Mouse (Mus musculus) stomach, postnatal 0 days (tissue): ENCODE results near the gene Cenpt. TPM values are rescaled to one million over a fixed set of nuclear protein-coding genes. Genes with fewer than 3 reads are reported as not detected.
"Not testable (repeated sequence)": the region's sequence is repeated elsewhere in the genome, so short reads cannot be mapped to it uniquely, and the experiment has no call there.

Experiments used
- ATAC-seq: fragments of 200-750 bp; cut with Nextera tagmentation; 2 replicates; pipeline ENCODE4 v1.8.0; 2017; ENCODE audit not compliant: low FRiP score, low TSS enrichment
- DNase-seq: peaks from one replicate; pipeline ENCODE4 v3.0.0-alpha.2; 2016; ENCODE audit warnings: low spot score
- H3K27ac ChIP-seq: fragments of 300-500 bp; sonication (generic); replicated peaks from 2 replicates; pipeline ENCODE4 v1.5.1; 2014; ENCODE audit warnings: mild to moderate bottlenecking, control low read depth
- H3K27me3 ChIP-seq: fragments of 300-500 bp; sonication (generic); 2 replicates; pipeline ENCODE4 v1.6.1; 2014; ENCODE audit warnings: low read length; ENCODE audit not compliant: control insufficient read depth, insufficient read depth
- H3K36me3 ChIP-seq: fragments of 300-500 bp; sonication (generic); 2 replicates; pipeline ENCODE4 v1.6.1; 2014; ENCODE audit warnings: low read length, mixed read lengths; ENCODE audit not compliant: control insufficient read depth, insufficient read depth
- H3K4me1 ChIP-seq: fragments of 300-500 bp; sonication (generic); replicated peaks from 2 replicates; pipeline ENCODE4 v1.6.1; 2014; ENCODE audit warnings: antibody characterized with exemption; ENCODE audit not compliant: control insufficient read depth, insufficient read depth
- H3K4me2 ChIP-seq: fragments of 300-500 bp; sonication (generic); replicated peaks from 2 replicates; pipeline ENCODE4 v1.6.1; 2014; ENCODE audit warnings: low read depth, mild to moderate bottlenecking, control low read depth, moderate library complexity
- H3K4me3 ChIP-seq: fragments of 300-500 bp; sonication (generic); 2 replicates; pipeline ENCODE4 v1.5.1; 2014; ENCODE audit warnings: low read depth, low read length, control low read depth
- H3K9ac ChIP-seq: fragments of 300-500 bp; sonication (generic); 2 replicates; pipeline ENCODE4 v1.6.1; 2014; ENCODE audit warnings: mild to moderate bottlenecking, low read length, control low read depth, mixed read lengths
- H3K9me3 ChIP-seq: fragments of 300-500 bp; sonication (generic); 2 replicates; pipeline ENCODE4 v1.6.1; 2016; ENCODE audit warnings: low read length; ENCODE audit not compliant: control insufficient read depth
- CTCF ChIP-seq: IDR thresholded peaks from 2 replicates; pipeline ENCODE4 v1.5.1; 2016; ENCODE audit warnings: antibody characterized with exemption, low read depth, mild to moderate bottlenecking, moderate library complexity
- EP300 ChIP-seq: optimal IDR thresholded peaks from 2 replicates; pipeline ENCODE3; 2016; ENCODE audit warnings: antibody characterized with exemption
- WGBS: fragments of 180-500 bp; shearing (Covaris S2); extraction: QIAGEN DNeasy Blood & Tissue Kit; methylation state at CpG from one replicate; pipeline ENCODE4 v1.1.7; 2014; 5-methylcytosine and 5-hydroxymethylcytosine counted together
- polyA plus RNA-seq: library from polyadenylated mRNA; unstranded; fragments of >200 nt; fragmentation: Nextera tagmentation; extraction: Ambion mirVana; gene quantifications from 2 replicates; pipeline ENCODE4 v1.2.1, GENCODE M21; 2015

Gene Cenpt
- polyA plus RNA-seq, 1 experiment from 2014 or later: 15.1 TPM

DNA sequence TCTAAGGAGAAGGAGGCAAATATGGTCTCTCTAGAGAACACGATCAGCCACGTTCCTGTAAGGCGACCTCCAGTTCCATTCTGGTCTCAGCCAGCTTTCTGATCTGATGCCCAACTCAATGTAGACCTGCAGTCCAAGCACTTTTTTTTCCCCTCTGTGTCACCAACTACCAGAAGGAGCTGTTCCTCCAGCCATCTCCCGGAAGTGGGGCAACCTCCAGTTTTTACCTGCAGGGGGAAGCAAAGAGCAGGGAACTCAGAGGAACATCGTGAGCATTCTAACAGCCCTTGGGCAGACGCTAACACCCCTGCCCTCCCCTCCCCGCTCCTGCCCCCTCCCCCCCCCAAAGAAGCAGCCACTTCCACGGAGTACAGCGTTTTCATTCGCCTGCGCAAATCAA is 17.8 kb downstream of the Cenpt start:
- Histone ChIP-seq H3K27ac (no peak overlapping the region), H3K9me3 (no peaks in the 10 kb centered on the region), H3K27me3 (no peaks in the 10 kb centered on the region), H3K4me1 (no peaks in the 10 kb centered on the region), H3K36me3 (no peaks in the 10 kb centered on the region), H3K4me3 (no peak overlapping the region), H3K4me2 (no peak overlapping the region), H3K9ac (no peak overlapping the region)
- peak; percentile 77 for ATAC-seq
- 26% methylated on average over 11 of the region's 11 CpGs for WGBS
- DNase-seq: peak; percentile 84
- TF ChIP-seq CTCF (peak; percentile 78), EP300 (no peak)

DNA sequence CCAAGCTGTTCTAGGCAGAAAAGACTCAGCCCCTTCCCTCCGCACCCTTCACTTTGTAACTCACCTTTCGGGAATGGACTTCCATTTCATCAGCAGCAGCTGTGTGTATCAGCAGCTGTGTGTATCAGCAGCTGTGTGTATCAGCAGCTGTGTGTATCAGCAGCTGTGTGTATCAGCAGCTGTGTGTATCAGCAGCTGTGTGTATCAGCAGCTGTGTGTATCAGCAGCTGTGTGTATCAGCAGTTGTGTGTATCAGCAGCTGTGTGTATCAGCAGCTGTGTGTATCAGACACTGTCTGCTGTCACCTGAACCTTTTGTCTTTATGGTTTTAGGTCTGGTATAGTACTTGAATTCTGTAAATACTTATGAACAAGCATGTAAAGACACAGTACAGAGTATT is 19.3 kb downstream of the Cenpt start:
- 78% methylated on average over 2 of the region's 2 CpGs for WGBS
- ATAC-seq, H3K9me3 ChIP-seq: not testable (repeated sequence)

DNA sequence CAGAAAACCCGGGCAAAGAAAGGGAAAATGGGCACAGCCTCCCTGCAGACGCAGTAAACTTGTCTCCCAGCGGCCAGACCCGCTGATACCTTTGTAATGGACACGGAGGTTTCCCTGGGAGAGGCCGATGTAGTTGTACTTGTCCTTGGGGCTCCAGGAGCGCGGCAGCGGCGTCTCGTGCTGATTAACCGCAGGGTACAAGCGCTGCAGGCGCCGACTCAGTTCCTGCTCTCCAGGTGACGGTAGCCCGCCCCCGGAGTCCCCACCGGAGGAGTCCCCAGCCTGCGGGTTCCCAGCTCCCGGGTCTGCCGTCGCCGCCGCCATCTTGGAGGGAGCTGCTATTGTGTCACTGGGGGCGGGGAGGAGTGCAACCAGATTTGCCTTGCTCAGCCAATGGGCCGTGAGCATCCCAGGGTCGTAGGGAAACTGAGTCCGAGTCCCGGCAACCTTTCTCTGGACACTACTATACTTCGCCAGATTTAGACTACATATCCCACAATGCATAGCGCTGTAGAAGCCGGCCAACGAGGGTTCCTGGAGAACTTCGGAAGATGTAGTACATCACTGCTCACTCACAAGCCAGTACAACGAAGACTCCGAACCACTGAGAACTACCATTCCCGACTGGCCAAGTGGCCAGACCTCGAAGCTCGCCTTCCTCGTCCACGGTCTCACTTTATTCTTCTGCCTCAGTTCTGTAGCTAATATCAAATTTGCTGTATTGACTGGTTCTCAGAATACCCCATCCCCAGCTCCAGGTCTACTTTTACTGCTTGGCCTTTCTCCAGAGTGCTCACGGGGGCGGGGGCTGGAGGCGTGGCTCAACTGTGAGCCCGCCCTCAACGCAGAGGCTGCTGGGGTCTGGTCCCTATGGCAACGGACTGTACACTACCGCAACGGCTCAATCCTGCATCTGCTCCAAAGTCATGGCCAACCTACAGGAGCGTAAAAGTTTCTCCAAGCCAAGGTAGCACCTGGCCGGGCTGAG is 25.9 kb downstream of the Cenpt start, which contains the start of the genes Ranbp10 and Tsnaxip1:
TSS of gene Ranbp10 (minus strand) at position 490 of the 988 bp plus-strand sequence.
TSS of gene Tsnaxip1 (plus strand) at position 871 of the 988 bp plus-strand sequence.
- Histone ChIP-seq H3K36me3 (peaks cover under 1% of the 10 kb centered on the region; the same call in 1 of the 2 replicates), H3K27ac (peak within 1 kb of the TSS; percentile 83), H3K27me3 (no peaks in the 10 kb centered on the region), H3K4me2 (peak within 1 kb of the TSS; percentile 78), H3K4me3 (peak within 1 kb of the TSS; percentile 88), H3K4me1 (peaks cover 4% of the 10 kb centered on the region; the same call in 1 of the 2 replicates), H3K9me3 (no peaks in the 10 kb centered on the region), H3K9ac (peak within 1 kb of the TSS; percentile 93)
- WGBS: under 1% methylated on average over 52 of the region's 52 CpGs
- TF ChIP-seq EP300 (no peak), CTCF (no peak)
- peak; percentile 99 for ATAC-seq
- DNase-seq: peak; percentile 96

More for the DNA sequence above, 19.3 kb downstream of the Cenpt start:
- not testable (repeated sequence) for DNase-seq, H3K4me2 ChIP-seq, H3K27me3 ChIP-seq, H3K4me3 ChIP-seq, H3K9ac ChIP-seq, H3K27ac ChIP-seq, H3K36me3 ChIP-seq, H3K4me1 ChIP-seq

DNA sequence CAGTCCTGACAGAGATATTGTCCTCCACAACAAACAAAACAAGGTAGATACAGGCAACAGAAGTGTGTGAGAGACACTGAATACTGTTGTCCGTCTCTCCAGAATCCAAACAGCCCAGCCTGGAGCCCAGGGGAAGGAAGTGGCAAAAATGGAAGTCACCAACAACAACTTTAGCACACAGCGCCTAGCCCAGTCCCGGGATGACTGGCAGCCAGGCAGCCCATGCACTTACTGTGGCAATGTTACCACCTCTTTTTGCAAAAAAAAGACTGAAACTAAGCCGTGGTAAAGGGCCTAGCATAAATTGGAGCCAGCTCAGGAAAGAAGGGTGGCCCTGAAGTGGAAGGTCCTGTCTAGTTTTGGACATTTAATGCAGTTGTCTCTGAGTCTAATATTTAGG is 26.7 kb downstream of the Cenpt start:
- H3K9ac ChIP-seq: peak overlapping the region; percentile 93
- peaks cover 3% of the 10 kb centered on the region for H3K36me3 ChIP-seq
- no peaks in the 10 kb centered on the region for H3K9me3 ChIP-seq
- TF ChIP-seq CTCF: no peak
- no peak for TF ChIP-seq EP300
- H3K27me3 ChIP-seq: no peaks in the 10 kb centered on the region
- 3% methylated on average over 4 of the region's 4 CpGs for WGBS
- peaks cover 4% of the 10 kb centered on the region; the same call in 1 of the 2 replicates for H3K4me1 ChIP-seq
- peak overlapping the region; percentile 83 for H3K27ac ChIP-seq
- H3K4me3 ChIP-seq: peak overlapping the region; percentile 88
- H3K4me2 ChIP-seq: peak overlapping the region; percentile 78
- peak; percentile 39 for DNase-seq
- ATAC-seq: no peak

DNA sequence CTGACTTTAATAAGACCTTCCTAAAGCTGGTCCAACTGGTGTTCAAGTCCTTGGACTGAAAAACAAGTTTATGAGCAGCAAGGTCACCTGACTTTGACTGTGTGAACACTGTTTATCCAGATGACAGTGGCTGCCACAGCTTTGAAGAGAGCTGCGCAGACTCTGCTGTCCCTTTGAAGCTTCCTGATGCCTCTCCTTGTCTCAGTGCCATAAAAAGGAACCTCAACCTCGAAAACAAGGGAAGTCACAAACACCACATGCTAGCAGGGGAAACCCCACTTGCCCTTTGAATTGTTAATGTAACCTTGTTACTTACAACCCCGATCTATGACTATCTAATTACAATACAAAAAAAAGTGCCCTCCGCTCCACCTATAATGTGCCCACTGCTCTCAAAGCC is 27.6 kb downstream of the Cenpt start:
- H3K27ac ChIP-seq: peak overlapping the region; percentile 83; the same call in 1 of the 2 replicates
- ATAC-seq: no peak

More for the DNA sequence above, 27.6 kb downstream of the Cenpt start:
- Histone ChIP-seq H3K9ac (0 out of 2 replicates have a peak overlapping the region, but pooled peaks have one; percentile 93), H3K27me3 (no peaks in the 10 kb centered on the region), H3K9me3 (no peaks in the 10 kb centered on the region), H3K36me3 (peaks cover 3% of the 10 kb centered on the region), H3K4me3 (no peak overlapping the region), H3K4me2 (peak overlapping the region; percentile 78), H3K4me1 (peaks cover 4% of the 10 kb centered on the region; the same call in 1 of the 2 replicates)
- no peak for DNase-seq
- no peak for TF ChIP-seq CTCF
- TF ChIP-seq EP300: no peak
- WGBS: 79% methylated on average over 4 of the region's 4 CpGs
